ENCODE assay signal across 8 mouse cellular contexts in the genomic region with DNA sequence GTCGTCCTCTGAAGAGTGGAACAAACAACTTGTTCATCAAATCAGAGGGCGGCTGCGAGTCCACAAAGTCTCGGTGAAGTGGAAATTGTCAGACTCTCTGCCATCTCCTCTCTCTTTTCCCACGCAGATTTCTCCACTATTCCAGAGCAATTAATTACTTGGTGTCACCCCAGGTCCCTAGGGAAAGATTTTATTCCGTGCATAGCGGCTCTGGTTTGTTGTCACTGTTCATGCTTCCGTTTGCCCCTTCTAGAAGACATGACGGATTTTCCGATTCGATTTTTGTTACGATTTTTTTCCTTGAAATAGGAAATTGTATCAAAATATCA. TPM values are rescaled to one million over a fixed set of nuclear protein-coding genes. Genes with fewer than 3 reads are reported as not detected.
DNase-seq lines count a peak whose midpoint lies in the region; ATAC-seq and TF ChIP-seq lines count a peak whose summit lies in the region.

No protein-coding gene starts in this region.

- TF ChIP-seq RAD21 in MEL (IDR thresholded peaks at IDR 0.05; ENCODE audit: low read depth, low read length): no peak

- peak overlapping the region; percentile 77 for H3K4me3 ChIP-seq in heart, postnatal 0 days (ENCODE audit: low read depth, low read length)
- peak overlapping the region; percentile 66 to 83 for H3K4me3 ChIP-seq in MEL (ENCODE audit: control insufficient read depth in 1 of 2, insufficient read depth in 1 of 2, low read depth in 2 of 2, low read length in 2 of 2)
- H3K4me3 ChIP-seq in hindbrain, embryonic 10.5 days: peak overlapping the region; percentile 97
- peak overlapping the region; percentile 89 for H3K4me3 ChIP-seq in midbrain, embryonic 11.5 days (ENCODE audit: low read depth, low read length)

- no peaks in the 10 kb centered on the region for H3K27me3 ChIP-seq in heart, postnatal 0 days (ENCODE audit: control insufficient read depth, insufficient read depth, low read length)
- H3K27me3 ChIP-seq in MEL (ENCODE audit: control insufficient read depth in 1 of 2, insufficient read depth in 2 of 2, low read length in 2 of 2): no peaks in the 10 kb centered on the region
- H3K27me3 ChIP-seq in hindbrain, embryonic 10.5 days (ENCODE audit: insufficient read depth, poor library complexity, severe bottlenecking): no peaks in the 10 kb centered on the region
- no peaks in the 10 kb centered on the region for H3K27me3 ChIP-seq in midbrain, embryonic 11.5 days (ENCODE audit: control insufficient read depth, insufficient read depth, low read length)

- H3K27ac ChIP-seq in heart, postnatal 0 days (ENCODE audit: low read depth): peak overlapping the region; percentile 97
- no peak overlapping the region for H3K27ac ChIP-seq in MEL (ENCODE audit: control insufficient read depth, low read depth, low read length)
- peak overlapping the region; percentile 94 for H3K27ac ChIP-seq in hindbrain, embryonic 10.5 days
- no peak overlapping the region for H3K27ac ChIP-seq in midbrain, embryonic 11.5 days (ENCODE audit: low read depth, low read length)

- no peak for TF ChIP-seq EP300 in heart, postnatal 0 days (IDR thresholded peaks at IDR 0.05; ENCODE audit: low read depth)
- no peak for TF ChIP-seq EP300 in MEL (IDR thresholded peaks at IDR 0.05; ENCODE audit: low read depth in 1 of 2, low read length in 2 of 2)

- no peak for TF ChIP-seq POLR2A in MEL (IDR thresholded peaks at IDR 0.05; ENCODE audit: control insufficient read depth in 1 of 2, insufficient read depth in 1 of 2, low read depth in 1 of 2, low read length in 2 of 2, poor library complexity in 1 of 2)

- DNase-seq in heart, postnatal 0 days (ENCODE audit: low spot score): no peak
- DNase-seq in heart, adult 8-10 months (ENCODE audit: low spot score): no peak
- DNase-seq in MEL (ENCODE audit: low read depth, low spot score): no peak
- no peak for DNase-seq in hindbrain, embryonic 10.5 days (ENCODE audit: low spot score)
- no peak for DNase-seq in midbrain, embryonic 11.5 days (ENCODE audit: low spot score, missing footprints)
- no peak for DNase-seq in ovary, postnatal 36 days (ENCODE audit: low spot score)
- no peak for DNase-seq in gastrocnemius, adult 18-20 months (ENCODE audit: low spot score)
- DNase-seq in right cerebral cortex, postnatal 14 days: no peak

- H3K36me3 ChIP-seq in heart, postnatal 0 days (replicated peaks; ENCODE audit: control insufficient read depth, insufficient read depth, low read length): peaks cover 7% of the 10 kb centered on the region; the same call in 1 of the 2 replicates
- H3K36me3 ChIP-seq in MEL (ENCODE audit: control insufficient read depth in 1 of 2, insufficient read depth in 2 of 2, low read length in 2 of 2): peaks cover 0 to 21% of the 10 kb centered on the region in 2 experiments; a peak in 2 of 4 replicates
- H3K36me3 ChIP-seq in hindbrain, embryonic 10.5 days: peaks cover 21% of the 10 kb centered on the region
- no peaks in the 10 kb centered on the region for H3K36me3 ChIP-seq in midbrain, embryonic 11.5 days (ENCODE audit: control insufficient read depth, insufficient read depth, low read length)

- no peak for TF ChIP-seq CTCF in heart, postnatal 0 days (IDR thresholded peaks at IDR 0.05; ENCODE audit: low read depth)
- TF ChIP-seq CTCF in MEL (IDR thresholded peaks at IDR 0.05 in 2 of 3, conservative IDR thresholded peaks at IDR 0.05 in 1 of 3; ENCODE audit: control insufficient read depth in 1 of 3, insufficient read depth in 1 of 3, low read depth in 2 of 3, low read length in 3 of 3, poor library complexity in 1 of 3, severe bottlenecking in 1 of 3): no peak

- H3K4me1 ChIP-seq in heart, postnatal 0 days (ENCODE audit: control insufficient read depth, insufficient read depth): peaks cover 22% of the 10 kb centered on the region
- H3K4me1 ChIP-seq in MEL (ENCODE audit: control insufficient read depth in 1 of 2, insufficient read depth in 2 of 2, low read length in 2 of 2): peaks cover 2 to 13% of the 10 kb centered on the region in 2 experiments
- H3K4me1 ChIP-seq in hindbrain, embryonic 10.5 days (replicated peaks): peaks cover 25% of the 10 kb centered on the region
- H3K4me1 ChIP-seq in midbrain, embryonic 11.5 days (ENCODE audit: control insufficient read depth, insufficient read depth, low read length): peaks cover 20% of the 10 kb centered on the region

- peaks cover 33% of the 10 kb centered on the region for H3K79me2 ChIP-seq in MEL (ENCODE audit: control insufficient read depth, insufficient read depth, low read length, poor library complexity)

- ATAC-seq in heart, postnatal 0 days (ENCODE audit: insufficient read depth, low read depth): no peak
- ATAC-seq in midbrain, embryonic 11.5 days (ENCODE audit: low FRiP score): no peak

- peak overlapping the region; percentile 87 for H3K9ac ChIP-seq in heart, postnatal 0 days (replicated peaks; ENCODE audit: low read depth, low read length)
- peak overlapping the region; percentile 73 for H3K9ac ChIP-seq in MEL (ENCODE audit: control insufficient read depth, low read depth, low read length, poor library complexity, severe bottlenecking)
- H3K9ac ChIP-seq in midbrain, embryonic 11.5 days (ENCODE audit: low read length): peak overlapping the region; percentile 87

- peak overlapping the region; percentile 83 for H3K4me2 ChIP-seq in heart, postnatal 0 days (ENCODE audit: low read depth, low read length)
- H3K4me2 ChIP-seq in midbrain, embryonic 11.5 days: peak overlapping the region; percentile 86

- no peaks in the 10 kb centered on the region for H3K9me3 ChIP-seq in heart, postnatal 0 days (replicated peaks; ENCODE audit: control insufficient read depth, low read length)
- H3K9me3 ChIP-seq in MEL (replicated peaks; ENCODE audit: insufficient read depth, low read length): no peaks in the 10 kb centered on the region
- H3K9me3 ChIP-seq in hindbrain, embryonic 10.5 days: no peaks in the 10 kb centered on the region
- no peaks in the 10 kb centered on the region for H3K9me3 ChIP-seq in midbrain, embryonic 11.5 days (ENCODE audit: control insufficient read depth, low read length)

- WGBS in heart, postnatal 0 days: 3% methylated on average over 12 of the region's 12 CpGs
- WGBS in hindbrain, embryonic 10.5 days: 11% methylated on average over 12 of the region's 12 CpGs
- WGBS in midbrain, embryonic 11.5 days: 11% methylated on average over 12 of the region's 12 CpGs

TF ChIP-seq in MEL, 35 proteins besides CTCF, POLR2A, EP300 and RAD21:
- no peak for TF ChIP-seq GABPA (IDR thresholded peaks at IDR 0.05; ENCODE audit: low read depth, low read length)
- TF ChIP-seq HCFC1 (IDR thresholded peaks at IDR 0.05; ENCODE audit: low read depth, low read length): no peak
- no peak for TF ChIP-seq TBP (IDR thresholded peaks at IDR 0.05; ENCODE audit: low read depth, low read length)
- no peak for TF ChIP-seq MYB (IDR thresholded peaks at IDR 0.05; ENCODE audit: low read depth, low read length)
- no peak for TF ChIP-seq ZNF384 (IDR thresholded peaks at IDR 0.05; ENCODE audit: low read depth, low read length)
- TF ChIP-seq GATA1 (IDR thresholded peaks at IDR 0.05; ENCODE audit: low read depth, low read length): no peak
- no peak for TF ChIP-seq ZMIZ1 (IDR thresholded peaks at IDR 0.05; ENCODE audit: low read depth, low read length)
- no peak for TF ChIP-seq ZC3H11A (IDR thresholded peaks at IDR 0.05; ENCODE audit: low read depth, low read length)
- no peak for TF ChIP-seq MAZ (IDR thresholded peaks at IDR 0.05; ENCODE audit: low read depth, low read length)
- TF ChIP-seq TCF12 (IDR thresholded peaks at IDR 0.05; ENCODE audit: low read depth, low read length): no peak
- TF ChIP-seq MAFK (IDR thresholded peaks at IDR 0.05; ENCODE audit: borderline replicate concordance, low read depth, low read length): no peak
- no peak for TF ChIP-seq RCOR1 (IDR thresholded peaks at IDR 0.05; ENCODE audit: low read depth, low read length)
- TF ChIP-seq USF2 (IDR thresholded peaks at IDR 0.05; ENCODE audit: borderline replicate concordance in 1 of 2, insufficient read depth in 1 of 2, low read depth in 1 of 2, low read length in 2 of 2): no peak

RNA-seq across cellular contexts. Expression of gene Cdc5l, which starts 0.7 kb away (rescaled TPM):
- total RNA-seq in heart, postnatal 0 days (2014; rRNA removed; ENCODE audit: low replicate concordance): 16.5 and 19.6 TPM in 2 replicates
- polyA plus RNA-seq in heart, postnatal 0 days (2015; fragmentation: Nextera tagmentation; extraction: Ambion mirVana): 31.5 and 35.8 TPM in 2 replicates
- 10 to 100 TPM; 36.1 to 40.2 (median 38.7) TPM for total RNA-seq in heart, adult 8-10 months (2022)
- 63.4 and 69.9 TPM in 2 replicates for total RNA-seq in MEL (2012; rRNA removed)
- 10 to 100 TPM in 1 of 2 experiments, not detected in 1; 89.0 TPM for polyA plus RNA-seq in MEL (2012; ENCODE audit: insufficient read depth in 1 of 2, insufficient read length in 2 of 2, low read depth in 1 of 2, low replicate concordance in 2 of 2, missing spikeins in 1 of 2)
- 54.8 and 65.1 TPM in 2 replicates for polyA plus RNA-seq in hindbrain, embryonic 10.5 days (2016; fragmentation: Nextera tagmentation; extraction: Ambion mirVana)
- polyA plus RNA-seq in midbrain, embryonic 11.5 days (2014; fragmentation: Nextera tagmentation; extraction: Ambion mirVana): 87.9 and 91.6 TPM in 2 replicates
- total RNA-seq in gastrocnemius, adult 18-20 months (2021): 10 to 100 TPM; 37.2 to 38.9 TPM

RNA-seq across cellular contexts. Expression of gene Spats1, which starts 41.0 kb away (rescaled TPM):
- not detected in 2 replicates for total RNA-seq in heart, postnatal 0 days (2014; rRNA removed; ENCODE audit: low replicate concordance)
- 1.0 TPM in 2 replicates for polyA plus RNA-seq in heart, postnatal 0 days (2015; fragmentation: Nextera tagmentation; extraction: Ambion mirVana)
- total RNA-seq in heart, adult 8-10 months (2022): under 1 TPM in 3 of 4 experiments, not detected in 1; 0.28 to 0.47 (median 0.38) TPM
- 1.4 and 1.5 TPM in 2 replicates for total RNA-seq in MEL (2012; rRNA removed)
- polyA plus RNA-seq in MEL (2012; ENCODE audit: insufficient read depth in 1 of 2, insufficient read length in 2 of 2, low read depth in 1 of 2, low replicate concordance in 2 of 2, missing spikeins in 1 of 2): 100 to 1,000 TPM in 1 of 2 experiments, 1 to 10 TPM in 1; 2.5 to 149 TPM
- polyA plus RNA-seq in hindbrain, embryonic 10.5 days (2016; fragmentation: Nextera tagmentation; extraction: Ambion mirVana): 0.31 and 0.36 TPM in 2 replicates
- 0.40 and 0.46 TPM in 2 replicates for polyA plus RNA-seq in midbrain, embryonic 11.5 days (2014; fragmentation: Nextera tagmentation; extraction: Ambion mirVana)
- not detected for total RNA-seq in gastrocnemius, adult 18-20 months (2021)

Comparison
In these comparisons a context has a peak if more than half of its experiments do, and no peak if none do; other contexts are left out.
1. H3K27ac ChIP-seq: peak in heart, postnatal 0 days (single experiment) and hindbrain, embryonic 10.5 days (single experiment); none in MEL (single experiment) and midbrain, embryonic 11.5 days (single experiment).
2. Peak in every context shown above with its lines, with median percentiles within 50 percentile points of each other: H3K4me3 ChIP-seq and H3K9ac ChIP-seq.